Mouse (Mus musculus) G1E (cell line): Measurements from ENCODE around the gene Taf11. TPM values are rescaled to one million over a fixed set of nuclear protein-coding genes. Genes with fewer than 3 reads are reported as not detected.

ENCODE experiments used
- ATAC-seq: 2 replicates; pipeline ENCODE4 v1.8.0; 2016; ENCODE audit warnings: mild to moderate bottlenecking; ENCODE audit not compliant: insufficient number of reproducible peaks, poor library complexity, low FRiP score, severe bottlenecking; ENCODE audit errors: extremely low read depth
- DNase-seq: peaks from one replicate; pipeline ENCODE4 v3.0.0; 2012; ENCODE audit warnings: low spot score
- H3K27me3 ChIP-seq: 2 replicates; pipeline ENCODE4 v1.6.1; 2012; ENCODE audit warnings: mild to moderate bottlenecking, low read length, inconsistent platforms; ENCODE audit not compliant: insufficient read depth
- H3K36me3 ChIP-seq: replicated peaks from 2 replicates; pipeline ENCODE3; 2012; ENCODE audit warnings: mild to moderate bottlenecking, inconsistent platforms
- H3K4me1 ChIP-seq: 2 replicates; pipeline ENCODE4 v1.6.1; 2012; ENCODE audit warnings: low read depth, low read length, inconsistent platforms, mixed read lengths; ENCODE audit not compliant: insufficient read depth
- H3K4me3 ChIP-seq: 2 replicates; pipeline ENCODE4 v1.5.1; 2012; ENCODE audit warnings: low read depth, mild to moderate bottlenecking, inconsistent platforms, low read length, moderate library complexity, mixed read lengths
- H3K9me3 ChIP-seq: replicated peaks from 2 replicates; pipeline ENCODE4 v1.6.1; 2012; ENCODE audit warnings: inconsistent platforms
- CTCF ChIP-seq: IDR thresholded peaks from 2 replicates; pipeline ENCODE4 v1.5.1; 2012; ENCODE audit warnings: low read depth, low read length, inconsistent platforms, mixed read lengths
- GATA1 ChIP-seq: IDR thresholded peaks from 2 replicates; pipeline ENCODE4 v1.6.1; 2012; ENCODE audit warnings: borderline replicate concordance, low read length, inconsistent platforms, mixed read lengths
- GATA2 ChIP-seq: IDR thresholded peaks from 2 replicates; pipeline ENCODE4 v1.6.1; 2012; ENCODE audit warnings: low read depth, low read length, inconsistent platforms, borderline replicate concordance
- POLR2AphosphoS5 ChIP-seq: IDR thresholded peaks from 2 replicates; pipeline ENCODE4 v1.6.1; 2012; ENCODE audit warnings: low read depth, low read length, inconsistent platforms; ENCODE audit not compliant: insufficient replicate concordance
- TAL1 ChIP-seq: conservative IDR thresholded peaks from 2 replicates; pipeline ENCODE4 v1.6.1; 2012; ENCODE audit warnings: low read depth, low read length, inconsistent platforms, mixed read lengths
- polyA plus RNA-seq: library from polyadenylated mRNA; stranded (reverse); fragments of >175 nt; gene quantifications from 2 replicates; pipeline ENCODE4 v1.2.3, GENCODE M21; 2012
- total RNA-seq, 2 experiments: library from RNA; stranded (forward) in 1 of 2; stranded (reverse) in 1 of 2; fragments of 200-1000 nt in 1 of 2; fragments of >200 nt in 1 of 2; fragmentation: Nextera tagmentation in 1 of 2; gene quantifications; 2 replicates each; pipeline ENCODE4 v1.2.3; 2014 to 2017

Taf11 gene
- total and polyA plus RNA-seq, 3 experiments, result 36.1 to 42.4 (median 41.8) TPM

- Histone ChIP-seq H3K4me1 (0 out of 2 replicates have a peak, but pooled peaks cover 6% of the 10 kb centered on the region), H3K9me3 (no peaks in the 10 kb centered on the region), H3K4me3 (no peak overlapping the region), H3K36me3 (peaks cover 18% of the 10 kb centered on the region), H3K27me3 (no peaks in the 10 kb centered on the region)
- ATAC-seq (no peak), DNase-seq (no peak)
- TF ChIP-seq POLR2AphosphoS5, result no peak
- TF ChIP-seq CTCF, result no peak
- TF ChIP-seq TAL1, result no peak
- no peak for TF ChIP-seq GATA2
- no peak for TF ChIP-seq GATA1
These were observed 28.6 kb upstream of the Taf11 start for GRCm38 (mm10) chr17:27938121-27938754.

- TF ChIP-seq TAL1 (no peak), CTCF (no peak), GATA2 (no peak), POLR2AphosphoS5 (no peak), GATA1 (no peak)
- ATAC-seq, result no peak
- H3K4me1 ChIP-seq, result 0 out of 2 replicates have a peak, but pooled peaks cover 6% of the 10 kb centered on the region
- peaks cover 20% of the 10 kb centered on the region for H3K36me3 ChIP-seq
- H3K9me3 ChIP-seq, result no peaks in the 10 kb centered on the region
- H3K27me3 ChIP-seq, result no peaks in the 10 kb centered on the region
- no peak overlapping the region for H3K4me3 ChIP-seq
- no peak for DNase-seq
These were observed 27.5 kb upstream of the Taf11 start for GRCm38 (mm10) chr17:27937054-27937615.

GRCm38 (mm10) chr17:27935091-27935490, 25.4 kb upstream of the Taf11 start:
- Histone ChIP-seq H3K36me3 (peaks cover 21% of the 10 kb centered on the region), H3K4me3 (no peak overlapping the region), H3K9me3 (no peaks in the 10 kb centered on the region), H3K4me1 (0 out of 2 replicates have a peak, but pooled peaks cover 4% of the 10 kb centered on the region), H3K27me3 (no peaks in the 10 kb centered on the region)
- no peak for ATAC-seq
- no peak for DNase-seq
- TF ChIP-seq GATA1, result no peak
- TF ChIP-seq POLR2AphosphoS5, result no peak
- no peak for TF ChIP-seq GATA2
- TF ChIP-seq TAL1, result no peak
- TF ChIP-seq CTCF, result no peak

GRCm38 (mm10) chr17:27934136-27934910, 24.7 kb upstream of the Taf11 start:
- Histone ChIP-seq H3K36me3 (peaks cover 24% of the 10 kb centered on the region), H3K9me3 (no peaks in the 10 kb centered on the region), H3K4me3 (no peak overlapping the region), H3K27me3 (no peaks in the 10 kb centered on the region), H3K4me1 (0 out of 2 replicates have a peak, but pooled peaks cover 4% of the 10 kb centered on the region)
- ATAC-seq (no peak), DNase-seq (no peak)
- no peak for TF ChIP-seq CTCF
- TF ChIP-seq GATA2, result no peak
- no peak for TF ChIP-seq TAL1
- TF ChIP-seq POLR2AphosphoS5, result no peak
- no peak for TF ChIP-seq GATA1

- ATAC-seq, result no peak
- TF ChIP-seq GATA2 (no peak), CTCF (no peak), GATA1 (no peak), POLR2AphosphoS5 (no peak), TAL1 (no peak)
- Histone ChIP-seq H3K4me3 (no peak overlapping the region), H3K27me3 (no peaks in the 10 kb centered on the region), H3K36me3 (peaks cover 23% of the 10 kb centered on the region), H3K9me3 (no peaks in the 10 kb centered on the region), H3K4me1 (no peaks in the 10 kb centered on the region)
- no peak for DNase-seq
These were observed 22.2 kb upstream of the Taf11 start for GRCm38 (mm10) chr17:27931826-27932225.

GRCm38 (mm10) chr17:27930291-27930690, 20.6 kb upstream of the Taf11 start:
- Histone ChIP-seq H3K36me3 (peaks cover 19% of the 10 kb centered on the region), H3K27me3 (no peaks in the 10 kb centered on the region), H3K4me3 (no peak overlapping the region), H3K4me1 (no peaks in the 10 kb centered on the region), H3K9me3 (no peaks in the 10 kb centered on the region)
- TF ChIP-seq GATA2 (no peak), GATA1 (no peak), POLR2AphosphoS5 (no peak), TAL1 (no peak), CTCF (no peak)
- ATAC-seq (no peak), DNase-seq (no peak)
